Mouse (Mus musculus) embryonic fibroblast, embryonic 13.5 days (primary cell): ENCODE results near the gene Epor.
A peak's percentile ranks its signal among the peaks of the same experiment; 100 is the strongest.

Experiments used
- CTCF ChIP-seq: IDR thresholded peaks from 2 replicates; pipeline ENCODE4 v1.5.1; 2011; ENCODE audit warnings: mild to moderate bottlenecking, control low read depth, low read length, moderate library complexity, borderline replicate concordance; ENCODE audit not compliant: insufficient read depth
- POLR2A ChIP-seq: IDR thresholded peaks from 2 replicates; pipeline ENCODE4 v1.6.1; 2011; ENCODE audit warnings: low read depth, mild to moderate bottlenecking, control low read depth, low read length, moderate library complexity

DNA sequence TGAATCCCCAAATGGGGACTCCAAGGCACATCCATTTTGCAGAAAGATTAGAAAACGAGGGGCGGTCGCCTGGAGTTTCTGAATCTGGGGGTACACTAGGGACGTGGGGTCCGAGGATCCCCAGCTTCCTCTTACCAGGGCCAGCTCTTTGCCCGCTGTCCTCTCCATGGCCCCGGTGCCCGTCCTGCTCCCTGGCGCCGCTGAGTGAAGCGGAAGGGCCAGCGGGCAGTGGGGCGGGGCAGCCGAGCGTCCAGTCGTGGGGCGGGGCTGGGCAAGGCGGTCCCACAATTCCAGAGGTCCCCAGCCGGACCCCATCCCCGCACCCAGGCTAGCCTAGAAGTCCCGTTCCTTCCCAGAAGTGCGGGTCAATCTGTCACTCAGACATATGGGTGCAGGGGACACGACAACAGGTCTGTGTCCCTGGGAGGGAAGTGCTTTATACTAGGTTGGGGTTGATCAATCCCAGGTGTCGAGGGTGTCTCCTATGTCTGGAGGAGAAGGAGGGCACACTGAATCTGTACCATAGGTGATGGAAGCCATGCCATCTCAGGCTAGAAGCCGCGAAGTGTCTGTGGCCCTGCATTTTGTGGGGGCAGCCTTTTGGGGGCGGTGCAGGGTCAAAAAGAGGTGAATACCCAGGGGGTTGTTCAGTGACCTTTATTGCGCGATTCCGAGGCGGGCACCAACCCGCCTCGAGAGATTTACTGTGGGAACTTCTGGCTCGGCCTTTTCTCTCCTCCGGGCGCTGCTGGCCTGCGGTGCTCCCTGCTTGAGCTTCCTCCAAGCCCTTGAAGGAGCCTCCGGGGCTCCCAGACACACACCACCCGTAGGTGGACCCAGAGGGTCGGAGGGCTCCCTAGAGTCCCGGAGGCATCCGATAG is 26.2 kb upstream of the Epor start, which contains the start of gene Rgl3:
- TF ChIP-seq POLR2A (peak; percentile 60), CTCF (no peak)
